Comparison of ENCODE assay signal across 15 mouse cellular contexts in the genomic region with DNA sequence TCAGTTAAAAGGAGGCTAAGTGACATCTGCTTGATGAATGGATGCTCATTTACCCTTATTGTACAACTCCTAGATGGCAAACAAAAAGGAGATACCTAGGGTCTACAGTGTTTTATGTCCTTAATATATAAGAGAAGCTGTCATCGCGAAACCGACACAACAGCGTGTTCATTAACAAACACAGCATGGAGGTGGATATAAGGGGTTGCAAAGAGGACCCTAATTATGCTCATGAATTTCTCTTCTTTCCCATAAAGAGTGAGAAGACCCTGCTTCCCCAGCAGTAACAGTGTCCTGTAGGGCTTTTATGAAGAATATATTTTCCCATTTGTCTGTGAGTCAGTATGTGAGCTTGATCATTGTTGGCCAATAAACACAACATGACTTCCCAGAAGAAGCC.
"Had no signal": no experiment of that assay in that cellular context is flagged by ENCODE, and none has a peak within 500 bp of the region (broad histone marks: within the 10 kb centered on the region; RNA-seq: fewer than 3 reads in every experiment).

No protein-coding gene starts in this region.

- H3K9me3 ChIP-seq: neural tube, embryonic 12.5 days; stomach, embryonic 15.5 days had no signal

- H3K27me3 ChIP-seq: neural tube, embryonic 12.5 days; stomach, embryonic 15.5 days had no signal

- DNase-seq: retina, postnatal 1 day; right cerebral cortex, adult 18-20 months; right cerebral cortex, postnatal 14 days; right cerebral cortex, postnatal 25 days; right cerebral cortex, postnatal 4 days; spleen, adult 18-20 months; thymus, adult 18-20 months; thymus, adult 2 months; thymus, postnatal 14 days; thymus, postnatal 25 days; thymus, postnatal 36 days; thymus, postnatal 4 days had no signal

- H3K27ac ChIP-seq: neural tube, embryonic 12.5 days; stomach, embryonic 15.5 days; stomach, postnatal 0 days had no signal

- H3K9ac ChIP-seq: neural tube, embryonic 12.5 days; stomach, embryonic 15.5 days had no signal

- H3K4me1 ChIP-seq: neural tube, embryonic 12.5 days; stomach, embryonic 15.5 days had no signal

- H3K4me2 ChIP-seq: neural tube, embryonic 12.5 days; stomach, embryonic 15.5 days had no signal

- H3K36me3 ChIP-seq: neural tube, embryonic 12.5 days; stomach, embryonic 15.5 days had no signal

- H3K4me3 ChIP-seq: neural tube, embryonic 12.5 days; stomach, embryonic 15.5 days had no signal
